Mouse (Mus musculus) limb, embryonic 15.5 days (tissue): ENCODE results near the gene Kcnn4. TPM values are rescaled to one million over a fixed set of nuclear protein-coding genes. Genes with fewer than 3 reads are reported as not detected.

Experiments
- ATAC-seq: fragments of 200-750 bp; cut with Nextera tagmentation; 2 replicates; pipeline ENCODE4 v1.8.0; 2017; ENCODE audit warnings: low read depth, moderate TSS enrichment; ENCODE audit not compliant: insufficient number of reproducible peaks, low FRiP score, low TSS enrichment
- H3K27ac ChIP-seq: fragments of 300-500 bp; sonication (generic); 2 replicates; pipeline ENCODE4 v1.5.1; 2015; ENCODE audit warnings: moderate library complexity, mild to moderate bottlenecking, inconsistent platforms
- H3K27me3 ChIP-seq: fragments of 300-500 bp; sonication (generic); 2 replicates; pipeline ENCODE4 v1.6.1; 2015; ENCODE audit warnings: inconsistent platforms
- H3K36me3 ChIP-seq: fragments of 300-500 bp; sonication (generic); 2 replicates; pipeline ENCODE4 v1.6.1; 2015; ENCODE audit warnings: inconsistent platforms
- H3K4me1 ChIP-seq: fragments of 300-500 bp; sonication (generic); 2 replicates; pipeline ENCODE4 v1.6.1; 2015; ENCODE audit warnings: inconsistent platforms
- H3K4me2 ChIP-seq: fragments of 300-500 bp; sonication (generic); 2 replicates; pipeline ENCODE4 v1.6.1; 2015; ENCODE audit warnings: mild to moderate bottlenecking, inconsistent platforms
- H3K4me3 ChIP-seq: fragments of 300-500 bp; sonication (generic); 2 replicates; pipeline ENCODE4 v1.5.1; 2015; ENCODE audit warnings: mild to moderate bottlenecking, inconsistent platforms
- H3K9ac ChIP-seq: fragments of 300-500 bp; sonication (generic); 2 replicates; pipeline ENCODE4 v1.6.1; 2015; ENCODE audit warnings: inconsistent platforms
- H3K9me3 ChIP-seq: fragments of 300-500 bp; sonication (generic); 2 replicates; pipeline ENCODE4 v1.6.1; 2016; ENCODE audit warnings: inconsistent platforms
- WGBS: fragments of 180-500 bp; shearing (Covaris S2); methylation state at CpG from one replicate; pipeline ENCODE4 v1.1.7; 2015; 5-methylcytosine and 5-hydroxymethylcytosine counted together
- polyA plus RNA-seq: library from polyadenylated mRNA; unstranded; fragments of >200 nt; fragmentation: Nextera tagmentation; extraction: Ambion mirVana; gene quantifications from 2 replicates; pipeline ENCODE4 v1.2.1, GENCODE M21; 2015

The Kcnn4 gene
- polyA plus RNA-seq, 1 experiment from 2014 or later: 3.0 TPM

- no peaks in the 10 kb centered on the region for H3K36me3 ChIP-seq
- WGBS: 74% methylated on average over 16 of the region's 16 CpGs
- no peak overlapping the region for H3K27ac ChIP-seq
- H3K9me3 ChIP-seq: no peaks in the 10 kb centered on the region
- H3K27me3 ChIP-seq: no peaks in the 10 kb centered on the region
- H3K4me1 ChIP-seq: peaks cover 16% of the 10 kb centered on the region
- no peak overlapping the region for H3K4me3 ChIP-seq
- H3K4me2 ChIP-seq: no peak overlapping the region
- H3K9ac ChIP-seq: no peak overlapping the region
- no peak for ATAC-seq
These were observed 12.8 kb downstream of the Kcnn4 start for GRCm38 (mm10) chr7:24382730-24383372.

GRCm38 (mm10) chr7:24384070-24384469 lies 14.0 kb downstream of the Kcnn4 start:
- Histone ChIP-seq H3K9me3 (no peaks in the 10 kb centered on the region), H3K4me2 (no peak overlapping the region), H3K27ac (no peak overlapping the region), H3K9ac (no peak overlapping the region), H3K27me3 (no peaks in the 10 kb centered on the region), H3K4me1 (peaks cover 13% of the 10 kb centered on the region), H3K4me3 (no peak overlapping the region), H3K36me3 (no peaks in the 10 kb centered on the region)
- no peak for ATAC-seq
- WGBS: 63% methylated on average over 6 of the region's 6 CpGs

GRCm38 (mm10) chr7:24384827-24385226 lies 14.8 kb downstream of the Kcnn4 start:
- Histone ChIP-seq H3K9me3 (no peaks in the 10 kb centered on the region), H3K36me3 (no peaks in the 10 kb centered on the region), H3K9ac (no peak overlapping the region), H3K4me1 (peaks cover 16% of the 10 kb centered on the region), H3K27me3 (no peaks in the 10 kb centered on the region), H3K27ac (no peak overlapping the region), H3K4me3 (no peak overlapping the region), H3K4me2 (no peak overlapping the region)
- no peak for ATAC-seq
- WGBS: 7% methylated on average over 11 of the region's 11 CpGs

GRCm38 (mm10) chr7:24387059-24387556 lies 17.0 kb downstream of the Kcnn4 start:
- WGBS: 79% methylated on average over 10 of the region's 10 CpGs
- H3K27ac ChIP-seq: no peak overlapping the region

GRCm38 (mm10) chr7:24389516-24390187 lies 19.6 kb downstream of the Kcnn4 start:
- H3K4me1 ChIP-seq: peaks cover 25% of the 10 kb centered on the region
- WGBS: 45% methylated on average over 13 of the region's 13 CpGs
- no peak overlapping the region for H3K27ac ChIP-seq
- no peak for ATAC-seq
- H3K4me3 ChIP-seq: no peak overlapping the region
- no peak overlapping the region for H3K9ac ChIP-seq
- H3K27me3 ChIP-seq: no peaks in the 10 kb centered on the region
- H3K36me3 ChIP-seq: no peaks in the 10 kb centered on the region
- no peak overlapping the region for H3K4me2 ChIP-seq
- H3K9me3 ChIP-seq: no peaks in the 10 kb centered on the region

More at GRCm38 (mm10) chr7:24387059-24387556, 17.0 kb downstream of the Kcnn4 start:
- Histone ChIP-seq H3K4me1 (peaks cover 25% of the 10 kb centered on the region), H3K27me3 (no peaks in the 10 kb centered on the region), H3K36me3 (no peaks in the 10 kb centered on the region), H3K9ac (no peak overlapping the region), H3K9me3 (no peaks in the 10 kb centered on the region), H3K4me2 (no peak overlapping the region), H3K4me3 (no peak overlapping the region)
- ATAC-seq: no peak

- no peaks in the 10 kb centered on the region for H3K9me3 ChIP-seq
- no peak for ATAC-seq
- 30% methylated on average over 7 of the region's 7 CpGs for WGBS
- no peaks in the 10 kb centered on the region for H3K27me3 ChIP-seq
- peak overlapping the region; percentile 57; the same call in 1 of the 2 replicates for H3K27ac ChIP-seq
- H3K4me3 ChIP-seq: no peak overlapping the region
- no peaks in the 10 kb centered on the region for H3K36me3 ChIP-seq
- H3K4me2 ChIP-seq: no peak overlapping the region
- H3K4me1 ChIP-seq: peaks cover 27% of the 10 kb centered on the region
- H3K9ac ChIP-seq: no peak overlapping the region
These were observed 20.4 kb downstream of the Kcnn4 start for GRCm38 (mm10) chr7:24390512-24390911.

- H3K36me3 ChIP-seq: no peaks in the 10 kb centered on the region
- ATAC-seq: peak; percentile 68
- no peak overlapping the region for H3K9ac ChIP-seq
- no peaks in the 10 kb centered on the region for H3K9me3 ChIP-seq
- under 1% methylated on average over 5 of the region's 5 CpGs for WGBS
- H3K4me1 ChIP-seq: peaks cover 27% of the 10 kb centered on the region
- H3K27ac ChIP-seq: peak overlapping the region; percentile 61; the same call in 1 of the 2 replicates
- peak overlapping the region; percentile 38 for H3K4me2 ChIP-seq
- H3K27me3 ChIP-seq: no peaks in the 10 kb centered on the region
- H3K4me3 ChIP-seq: peak overlapping the region; percentile 21; the same call in 1 of the 2 replicates
These were observed 21.0 kb downstream of the Kcnn4 start for GRCm38 (mm10) chr7:24391077-24391476.

GRCm38 (mm10) chr7:24391687-24392086 lies 21.6 kb downstream of the Kcnn4 start:
- Histone ChIP-seq H3K4me2 (no peak overlapping the region), H3K36me3 (no peaks in the 10 kb centered on the region), H3K27ac (no peak overlapping the region), H3K9ac (no peak overlapping the region), H3K4me3 (no peak overlapping the region), H3K27me3 (no peaks in the 10 kb centered on the region), H3K4me1 (peaks cover 27% of the 10 kb centered on the region), H3K9me3 (no peaks in the 10 kb centered on the region)
- ATAC-seq: no peak
- 73% methylated on average over 2 of the region's 2 CpGs for WGBS

- no peaks in the 10 kb centered on the region for H3K36me3 ChIP-seq
- no peaks in the 10 kb centered on the region for H3K27me3 ChIP-seq
- no peak overlapping the region for H3K4me3 ChIP-seq
- H3K9ac ChIP-seq: no peak overlapping the region
- 0 out of 2 replicates have a peak overlapping the region, but pooled peaks have one; percentile 19 for H3K27ac ChIP-seq
- peaks cover 29% of the 10 kb centered on the region for H3K4me1 ChIP-seq
- no peak overlapping the region for H3K4me2 ChIP-seq
- WGBS: 66% methylated on average over 3 of the region's 3 CpGs
- no peaks in the 10 kb centered on the region for H3K9me3 ChIP-seq
- ATAC-seq: no peak
These were observed 24.0 kb downstream of the Kcnn4 start for GRCm38 (mm10) chr7:24394054-24394453.

- H3K9me3 ChIP-seq: no peaks in the 10 kb centered on the region
- peaks cover 27% of the 10 kb centered on the region for H3K4me1 ChIP-seq
- no peaks in the 10 kb centered on the region for H3K27me3 ChIP-seq
- peak overlapping the region; percentile 19; the same call in 1 of the 2 replicates for H3K27ac ChIP-seq
- no peak for ATAC-seq
- 25% methylated on average over 15 of the region's 15 CpGs for WGBS
- H3K36me3 ChIP-seq: no peaks in the 10 kb centered on the region
- H3K4me3 ChIP-seq: no peak overlapping the region
- no peak overlapping the region for H3K9ac ChIP-seq
- H3K4me2 ChIP-seq: no peak overlapping the region
These were observed 24.6 kb downstream of the Kcnn4 start for GRCm38 (mm10) chr7:24394475-24395161.

GRCm38 (mm10) chr7:24396832-24397231 lies 26.8 kb downstream of the Kcnn4 start:
- no peak for ATAC-seq
- Histone ChIP-seq H3K9me3 (no peaks in the 10 kb centered on the region), H3K4me2 (no peak overlapping the region), H3K27ac (no peak overlapping the region), H3K9ac (no peak overlapping the region), H3K4me3 (no peak overlapping the region), H3K27me3 (no peaks in the 10 kb centered on the region), H3K36me3 (no peaks in the 10 kb centered on the region), H3K4me1 (peaks cover 13% of the 10 kb centered on the region)
- WGBS: 77% methylated on average over 11 of the region's 11 CpGs
